Mouse (Mus musculus) liver, embryonic 14.5 days (tissue): ENCODE results near the gene Tpst1. TPM values are rescaled to one million over a fixed set of nuclear protein-coding genes. Genes with fewer than 3 reads are reported as not detected.

ENCODE experiments used
- ATAC-seq: fragments of 200-750 bp; cut with Nextera tagmentation; 2 replicates; pipeline ENCODE4 v1.8.0; 2017; ENCODE audit warnings: moderate number of reproducible peaks, mild to moderate bottlenecking, moderate library complexity; ENCODE audit not compliant: insufficient read depth
- DNase-seq, 3 experiments: peaks; one replicate each; pipeline ENCODE4 v3.0.0-alpha.2; 2012 to 2013; ENCODE audit warnings: low read depth in 3 of 3, low spot score in 3 of 3
- H3K27ac ChIP-seq: fragments of 300-500 bp; sonication (generic); 2 replicates; pipeline ENCODE4 v1.5.1; 2014; ENCODE audit warnings: moderate library complexity, mild to moderate bottlenecking, control low read depth, inconsistent platforms
- H3K27me3 ChIP-seq: fragments of 300-500 bp; sonication (generic); 2 replicates; pipeline ENCODE4 v1.6.1; 2014; ENCODE audit warnings: mild to moderate bottlenecking, low read length, moderate library complexity; ENCODE audit not compliant: control insufficient read depth, insufficient read depth
- H3K36me3 ChIP-seq: fragments of 300-500 bp; sonication (generic); replicated peaks from 2 replicates; pipeline ENCODE4 v1.6.1; 2014; ENCODE audit warnings: low read depth; ENCODE audit not compliant: control insufficient read depth, insufficient read depth
- H3K4me1 ChIP-seq, 2 experiments: fragments of 200-500 bp in 1 of 2; fragments of 300-500 bp in 1 of 2; sonication (generic) in 1 of 2; replicated peaks; 2 replicates each; pipeline ENCODE4 v1.6.1; 2012 to 2014; ENCODE audit warnings: antibody characterized with exemption in 1 of 2, inconsistent platforms in 1 of 2, low read length in 1 of 2; ENCODE audit not compliant: control insufficient read depth in 2 of 2, insufficient read depth in 2 of 2
- H3K4me2 ChIP-seq: fragments of 300-500 bp; sonication (generic); 2 replicates; pipeline ENCODE4 v1.6.1; 2014; ENCODE audit warnings: low read depth, mild to moderate bottlenecking, control low read depth, moderate library complexity
- H3K4me3 ChIP-seq, 2 experiments: fragments of 200-500 bp in 1 of 2; fragments of 300-500 bp in 1 of 2; sonication (generic) in 1 of 2; 2 replicates each; pipeline ENCODE4 v1.5.1; 2012 to 2014; ENCODE audit warnings: low read depth in 2 of 2, low read length in 2 of 2, mild to moderate bottlenecking in 2 of 2, control low read depth in 1 of 2, inconsistent platforms in 1 of 2, moderate library complexity in 1 of 2; ENCODE audit not compliant: insufficient read depth in 1 of 2
- H3K9ac ChIP-seq: fragments of 300-500 bp; sonication (generic); replicated peaks from 2 replicates; pipeline ENCODE4 v1.6.1; 2014; ENCODE audit warnings: mild to moderate bottlenecking, control low read depth, moderate library complexity
- H3K9me3 ChIP-seq: fragments of 300-500 bp; sonication (generic); 2 replicates; pipeline ENCODE4 v1.6.1; 2016; ENCODE audit warnings: low read length, mixed read lengths; ENCODE audit not compliant: control insufficient read depth
- CTCF ChIP-seq: IDR thresholded peaks from 2 replicates; pipeline ENCODE4 v1.5.1; 2016; ENCODE audit warnings: antibody characterized with exemption, low read depth, control low read depth
- EP300 ChIP-seq: IDR thresholded peaks from 2 replicates; pipeline ENCODE4 v1.6.1; 2016; ENCODE audit warnings: antibody characterized with exemption, low read depth
- WGBS: fragments of 180-500 bp; shearing (Covaris S2); extraction: QIAGEN DNeasy Blood & Tissue Kit; methylation state at CpG from one replicate; pipeline ENCODE4 v1.1.7; 2014; ENCODE audit not compliant: insufficient replicate concordance; 5-methylcytosine and 5-hydroxymethylcytosine counted together
- polyA plus RNA-seq, 2 experiments: library from polyadenylated mRNA; depleted of rRNA in 1 of 2; stranded (reverse) in 1 of 2; unstranded in 1 of 2; fragments of >200 nt; fragmentation: Nextera tagmentation in 1 of 2; extraction: Ambion mirVana in 1 of 2; gene quantifications; 2 replicates each; pipeline versions ENCODE4 v1.2.1 to v1.2.3; 2012 to 2014

Gene Tpst1
- polyA plus RNA-seq, 2 experiments: 10.0 to 22.8 TPM

DNA sequence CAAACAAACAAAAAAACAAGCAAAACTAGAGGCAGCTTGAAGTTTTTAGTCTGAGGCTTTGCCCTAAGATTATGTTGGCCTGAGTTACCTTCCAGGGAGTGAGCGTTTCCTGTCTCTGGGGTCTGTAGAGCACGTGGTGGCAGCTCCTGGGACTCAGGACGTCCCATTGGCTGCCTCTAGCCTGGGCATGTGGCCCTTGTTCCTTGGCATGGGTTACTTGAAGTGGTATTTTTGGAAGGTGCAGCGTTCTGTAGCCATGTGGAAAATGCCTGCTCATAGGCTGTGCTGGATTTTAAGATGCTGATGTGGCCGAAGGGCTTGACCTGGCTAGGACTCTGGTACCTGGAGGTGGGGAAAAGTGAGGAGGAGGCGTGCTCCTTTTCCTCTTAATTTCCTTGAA lies 3.3 kb downstream of the Tpst1 start:
- Histone ChIP-seq H3K36me3 (peaks cover under 1% of the 10 kb centered on the region; the same call in 1 of the 2 replicates), H3K9me3 (peaks cover under 1% of the 10 kb centered on the region; the same call in 1 of the 2 replicates), H3K9ac (no peak overlapping the region), H3K4me1 (peaks cover 2 to 13% of the 10 kb centered on the region in 2 experiments; a peak in 3 of 4 replicates), H3K4me3 (no peak overlapping the region), H3K27me3 (no peaks in the 10 kb centered on the region), H3K4me2 (no peak overlapping the region), H3K27ac (no peak overlapping the region)
- WGBS: 52% methylated on average over 6 of the region's 6 CpGs
- no peak for ATAC-seq
- TF ChIP-seq CTCF: no peak
- TF ChIP-seq EP300: no peak
- no peak for DNase-seq

DNA sequence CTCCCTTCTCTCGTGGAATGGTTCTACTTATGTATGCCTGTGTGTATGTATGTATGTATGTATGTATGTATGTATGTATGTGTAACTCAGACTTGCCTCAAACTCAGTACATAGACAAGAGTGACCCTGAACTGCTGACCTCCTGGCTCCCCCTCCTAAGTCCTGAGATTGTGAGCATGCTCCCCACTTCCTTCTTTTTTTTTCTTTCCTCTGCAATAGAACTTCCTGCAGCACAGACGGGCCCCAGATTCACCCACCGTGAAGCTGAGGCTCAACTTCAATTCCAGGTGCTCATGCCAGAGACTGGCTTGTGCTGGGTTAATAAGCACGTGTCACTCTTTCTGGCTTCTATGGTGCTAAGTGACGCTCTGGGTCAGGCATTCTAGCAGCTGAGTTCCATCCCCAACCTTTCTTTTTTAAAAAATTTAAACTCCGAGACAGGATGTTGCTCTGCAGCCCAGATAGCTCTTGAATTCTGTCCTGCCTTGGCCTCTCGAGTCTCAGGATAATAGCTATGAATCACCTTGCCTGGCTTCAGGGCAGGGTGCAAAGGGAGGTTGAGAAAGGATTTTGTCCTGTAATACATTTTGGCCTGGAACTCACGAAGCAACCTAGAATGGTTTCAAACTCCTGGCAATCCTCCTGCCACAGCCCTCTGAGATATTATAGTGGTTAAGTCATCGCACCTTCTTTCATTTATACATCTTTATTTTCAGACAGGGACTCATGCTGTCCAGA lies 5.1 kb downstream of the Tpst1 start:
- peaks cover 2 to 13% of the 10 kb centered on the region in 2 experiments; a peak in 3 of 4 replicates for H3K4me1 ChIP-seq
- TF ChIP-seq EP300 (no peak), CTCF (no peak)
- DNase-seq: no peak
- H3K36me3 ChIP-seq: peaks cover 3% of the 10 kb centered on the region
- no peaks in the 10 kb centered on the region for H3K27me3 ChIP-seq
- no peak overlapping the region; a peak in 1 of 4 replicates for H3K4me3 ChIP-seq
- peaks cover 4% of the 10 kb centered on the region; the same call in 1 of the 2 replicates for H3K9me3 ChIP-seq
- no peak for ATAC-seq
- WGBS: 52% methylated on average over 9 of the region's 9 CpGs
- no peak overlapping the region for H3K27ac ChIP-seq
- peak overlapping the region; percentile 98; the same call in 1 of the 2 replicates for H3K4me2 ChIP-seq
- H3K9ac ChIP-seq: no peak overlapping the region

DNA sequence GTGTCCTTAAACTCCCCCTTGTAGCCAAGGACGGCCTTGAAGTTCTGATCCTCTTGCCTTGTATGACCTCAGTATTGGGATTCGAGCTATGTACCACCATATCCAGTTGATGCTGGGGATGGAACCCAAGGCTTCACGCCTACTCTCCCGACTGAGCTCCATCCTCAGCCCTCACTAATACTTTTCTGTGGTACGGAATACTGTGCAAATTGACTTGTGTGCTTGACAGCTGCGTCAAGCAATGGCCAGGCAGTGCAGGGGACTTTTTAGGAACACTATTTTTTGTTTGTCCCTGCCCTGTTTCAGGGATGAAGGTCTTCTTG lies 5.7 kb downstream of the Tpst1 start:
- ATAC-seq (peak; percentile 1; the same call in 1 of the 2 replicates), DNase-seq (no peak)
- H3K4me1 ChIP-seq: peaks cover 2 to 13% of the 10 kb centered on the region in 2 experiments; a peak in 3 of 4 replicates
- H3K9me3 ChIP-seq: peaks cover 4% of the 10 kb centered on the region; the same call in 1 of the 2 replicates
- H3K27ac ChIP-seq: no peak overlapping the region
- H3K27me3 ChIP-seq: no peaks in the 10 kb centered on the region
- peak overlapping the region; percentile 98 for H3K4me2 ChIP-seq
- 44% methylated on average over 6 of the region's 6 CpGs for WGBS
- H3K36me3 ChIP-seq: peaks cover 3% of the 10 kb centered on the region
- peak overlapping the region; percentile 38; the same call in 1 of the 2 replicates for H3K9ac ChIP-seq
- peak overlapping the region; percentile 37 to 81 for H3K4me3 ChIP-seq
- TF ChIP-seq CTCF: no peak
- TF ChIP-seq EP300: no peak

DNA sequence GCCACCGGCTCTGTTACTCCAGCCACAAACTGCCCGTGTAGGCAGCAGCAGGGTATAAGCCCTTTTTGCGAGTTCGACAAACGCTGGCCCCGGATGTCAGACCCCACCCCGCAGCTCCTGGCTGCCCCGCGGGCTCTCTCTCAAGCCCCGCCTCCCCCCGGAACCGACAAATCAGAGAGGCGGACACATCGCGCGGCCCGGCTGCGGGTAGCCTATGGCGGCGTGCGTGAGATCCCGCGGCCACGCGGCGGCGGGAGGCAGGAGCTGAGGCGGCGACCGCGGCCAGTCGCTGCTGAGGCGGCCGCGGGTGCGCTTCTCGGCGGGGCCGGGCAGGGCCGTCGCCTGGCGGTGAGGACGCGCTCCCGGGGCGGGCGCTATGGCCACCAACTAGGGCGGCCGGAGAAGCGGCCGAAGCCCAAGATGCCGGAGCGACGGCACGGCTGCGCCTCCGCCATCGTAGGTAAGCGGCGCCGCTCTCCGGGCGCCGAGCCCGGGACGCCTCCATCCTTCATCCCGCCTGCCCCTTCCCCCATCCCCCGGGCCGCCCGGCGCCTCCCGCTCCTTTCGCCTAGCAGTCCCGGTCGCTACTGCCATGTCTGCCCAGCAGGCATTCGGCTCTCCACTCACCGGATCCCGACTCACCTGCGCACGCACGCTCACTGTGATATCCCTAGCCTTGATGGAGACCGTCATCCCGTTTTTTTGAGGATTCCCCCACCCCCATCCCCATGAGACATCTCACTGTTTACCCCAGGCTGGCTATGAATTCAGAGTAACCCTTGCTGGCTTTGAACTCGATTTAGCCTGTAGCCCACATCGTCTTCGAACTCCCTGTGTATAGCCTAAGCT lies 6.3 kb downstream of the Tpst1 start:
- peak overlapping the region; percentile 98 for H3K4me2 ChIP-seq
- H3K36me3 ChIP-seq: peaks cover 3% of the 10 kb centered on the region
- 2% methylated on average over 68 of the region's 86 CpGs for WGBS
- peaks cover 4% of the 10 kb centered on the region; the same call in 1 of the 2 replicates for H3K9me3 ChIP-seq
- H3K4me1 ChIP-seq: peaks cover 2 to 15% of the 10 kb centered on the region in 2 experiments; a peak in 3 of 4 replicates
- 0 out of 2 replicates have a peak, but pooled peaks have one; percentile 4 for TF ChIP-seq CTCF
- no peak for TF ChIP-seq EP300
- H3K27ac ChIP-seq: no peak overlapping the region; the same call in 1 of the 2 replicates
- DNase-seq (peak; percentile 78), ATAC-seq (peak; percentile 93)
- no peaks in the 10 kb centered on the region for H3K27me3 ChIP-seq
- peak overlapping the region; percentile 86 for H3K9ac ChIP-seq
- H3K4me3 ChIP-seq: peak overlapping the region; percentile 79 to 81
